Mouse (Mus musculus) midbrain, embryonic 13.5 days (tissue): ENCODE measurements at regions not wholly inside any gene's neighbourhood (a gene's known extent, or its start where the extent isn't known, plus 50 kb on each side); places are given as distances from the start of the nearest gene placed in this dataset.

Source experiments
- ATAC-seq: fragments of 200-750 bp; cut with Nextera tagmentation; 2 replicates; pipeline ENCODE4 v1.8.0; 2017; ENCODE audit warnings: mild to moderate bottlenecking, moderate TSS enrichment, moderate library complexity
- H3K27ac ChIP-seq: fragments of 300-500 bp; sonication (generic); 2 replicates; pipeline ENCODE4 v1.5.1; 2015; ENCODE audit warnings: inconsistent platforms, mild to moderate bottlenecking, moderate library complexity
- H3K27me3 ChIP-seq: fragments of 300-500 bp; sonication (generic); 2 replicates; pipeline ENCODE4 v1.6.1; 2015; ENCODE audit warnings: mild to moderate bottlenecking, inconsistent platforms
- H3K36me3 ChIP-seq: fragments of 300-500 bp; sonication (generic); 2 replicates; pipeline ENCODE4 v1.6.1; 2015; ENCODE audit warnings: mild to moderate bottlenecking, inconsistent platforms
- H3K4me1 ChIP-seq: fragments of 300-500 bp; sonication (generic); replicated peaks from 2 replicates; pipeline ENCODE4 v1.6.1; 2015; ENCODE audit warnings: inconsistent platforms
- H3K4me2 ChIP-seq: fragments of 300-500 bp; sonication (generic); replicated peaks from 2 replicates; pipeline ENCODE4 v1.6.1; 2015; ENCODE audit warnings: moderate library complexity, mild to moderate bottlenecking, inconsistent platforms
- H3K4me3 ChIP-seq: fragments of 300-500 bp; sonication (generic); replicated peaks from 2 replicates; pipeline ENCODE4 v1.5.1; 2015; ENCODE audit warnings: mild to moderate bottlenecking, inconsistent platforms
- H3K9ac ChIP-seq: fragments of 300-500 bp; sonication (generic); replicated peaks from 2 replicates; pipeline ENCODE4 v1.6.1; 2015; ENCODE audit warnings: mild to moderate bottlenecking, inconsistent platforms
- H3K9me3 ChIP-seq: fragments of 300-500 bp; sonication (generic); 2 replicates; pipeline ENCODE4 v1.6.1; 2016; ENCODE audit warnings: mild to moderate bottlenecking, inconsistent platforms
- WGBS: fragments of 180-500 bp; shearing (Covaris S2); methylation state at CpG from one replicate; pipeline ENCODE4 v1.1.7; 2015; 5-methylcytosine and 5-hydroxymethylcytosine counted together

DNA sequence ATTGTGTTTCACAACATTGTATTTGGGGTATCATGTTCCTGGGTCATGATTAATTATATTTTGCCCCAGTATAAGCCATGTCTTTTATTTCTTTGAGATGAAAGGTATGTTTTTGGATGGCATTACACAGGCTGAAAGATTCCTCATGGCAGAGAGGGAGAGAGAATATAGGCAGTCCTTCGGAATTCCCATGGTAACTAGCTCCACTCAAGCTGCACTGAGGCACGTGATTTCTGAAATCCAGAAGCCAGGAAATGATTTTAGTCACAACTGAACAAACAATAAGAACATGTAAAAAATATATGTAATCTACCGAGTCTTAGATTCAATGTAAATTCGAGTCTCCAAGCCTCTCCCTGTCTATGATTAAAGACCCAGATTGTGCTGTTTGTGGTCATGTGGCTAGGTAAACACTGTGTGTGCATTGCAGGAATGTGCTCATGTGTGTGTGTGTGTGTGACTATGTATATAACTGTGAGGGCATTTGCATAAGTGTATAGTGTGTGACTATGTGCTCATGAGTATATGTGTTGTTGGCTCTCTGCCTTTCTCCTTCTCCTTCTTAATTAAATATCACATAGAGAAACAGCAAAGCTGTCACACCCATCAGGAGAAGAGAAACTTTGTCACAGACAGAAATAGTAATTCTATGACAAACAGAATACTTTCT is 169.8 kb downstream of the Diras2 start:
- no peak overlapping the region for H3K27ac ChIP-seq
- ATAC-seq: no peak
- no peaks in the 10 kb centered on the region for H3K9me3 ChIP-seq
- no peaks in the 10 kb centered on the region for H3K27me3 ChIP-seq
- no peaks in the 10 kb centered on the region for H3K4me1 ChIP-seq
- no peak overlapping the region for H3K4me2 ChIP-seq
- 76% methylated on average over 4 of the region's 4 CpGs for WGBS
- H3K36me3 ChIP-seq: no peaks in the 10 kb centered on the region
- no peak overlapping the region for H3K9ac ChIP-seq
- no peak overlapping the region for H3K4me3 ChIP-seq

DNA sequence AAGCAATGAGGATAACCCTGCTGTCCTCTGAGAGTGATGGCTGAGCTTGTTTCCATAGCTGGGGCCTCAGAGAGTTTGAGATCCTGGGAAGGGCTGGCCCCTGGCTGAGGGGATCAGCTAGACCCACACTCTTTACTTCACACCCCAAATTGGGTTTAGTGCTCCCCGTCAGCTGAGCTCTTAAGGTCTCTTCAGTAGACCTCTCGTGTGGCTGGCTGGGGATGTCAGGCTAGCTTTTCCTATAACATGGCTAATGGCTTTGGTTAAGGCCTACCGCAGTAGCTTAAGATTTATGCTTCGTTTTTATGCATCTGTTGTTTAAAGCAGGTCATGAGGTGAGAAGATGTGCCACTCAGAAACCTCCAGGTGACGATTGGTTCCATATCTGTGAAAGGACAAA is 168.8 kb downstream of the Diras2 start:
- ATAC-seq: no peak
- Histone ChIP-seq H3K9me3 (no peaks in the 10 kb centered on the region), H3K4me3 (no peak overlapping the region), H3K4me2 (no peak overlapping the region), H3K27ac (no peak overlapping the region), H3K27me3 (no peaks in the 10 kb centered on the region), H3K9ac (no peak overlapping the region), H3K4me1 (no peaks in the 10 kb centered on the region), H3K36me3 (no peaks in the 10 kb centered on the region)
- 91% methylated on average over 5 of the region's 5 CpGs for WGBS

DNA sequence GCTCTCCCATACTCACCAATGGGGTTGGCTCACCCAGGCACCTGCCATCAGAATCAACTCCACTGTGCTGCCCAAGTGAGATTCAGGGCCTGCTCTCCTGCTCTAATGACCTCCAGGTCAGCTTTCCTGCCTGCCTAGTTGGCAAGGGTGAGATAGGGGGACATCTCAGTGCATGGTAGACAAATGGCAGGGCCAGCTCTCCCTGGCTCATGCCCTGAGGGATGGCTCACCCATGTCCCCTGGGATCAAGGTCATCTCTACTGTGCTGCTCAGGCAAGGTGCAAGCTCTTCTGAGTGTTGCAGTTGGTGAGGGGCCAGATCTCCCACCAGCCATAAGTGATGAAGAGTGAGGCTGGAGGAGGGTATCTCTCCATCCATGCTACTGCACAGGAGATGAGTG is 161.2 kb downstream of the Diras2 start:
- H3K27ac ChIP-seq: no peak overlapping the region
- 0 out of 2 replicates have a peak, but pooled peaks cover 3% of the 10 kb centered on the region for H3K4me1 ChIP-seq
- H3K9me3 ChIP-seq: no peaks in the 10 kb centered on the region
- no peak for ATAC-seq
- no peak overlapping the region for H3K9ac ChIP-seq
- H3K36me3 ChIP-seq: no peaks in the 10 kb centered on the region
- H3K4me3 ChIP-seq: no peak overlapping the region
- H3K27me3 ChIP-seq: no peaks in the 10 kb centered on the region
- H3K4me2 ChIP-seq: no peak overlapping the region

DNA sequence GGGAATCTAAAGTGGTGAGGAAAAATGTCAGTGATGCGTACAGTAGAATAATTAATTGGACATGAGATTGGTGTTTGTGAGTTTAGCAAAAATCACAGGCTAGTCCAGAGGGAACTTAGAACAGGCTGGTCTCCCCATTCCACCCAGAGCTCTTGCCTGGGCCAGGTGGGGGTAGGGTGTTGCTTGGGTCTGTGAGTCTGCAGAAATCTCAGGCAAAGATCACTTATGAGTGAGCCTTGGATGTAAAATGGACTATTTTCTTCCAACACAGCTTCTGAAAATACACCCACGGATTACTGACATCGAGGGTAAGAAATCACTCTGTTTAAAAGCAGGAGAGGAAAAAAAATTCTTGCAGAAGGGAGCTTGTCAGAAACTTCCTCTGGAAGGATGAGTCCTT is 159.1 kb downstream of the Diras2 start:
- WGBS: 86% methylated on average over 3 of the region's 3 CpGs
- H3K36me3 ChIP-seq: no peaks in the 10 kb centered on the region
- H3K4me3 ChIP-seq: no peak overlapping the region
- H3K4me2 ChIP-seq: no peak overlapping the region
- no peak overlapping the region for H3K27ac ChIP-seq
- ATAC-seq: no peak
- H3K9me3 ChIP-seq: no peaks in the 10 kb centered on the region
- no peak overlapping the region for H3K9ac ChIP-seq
- H3K4me1 ChIP-seq: 0 out of 2 replicates have a peak, but pooled peaks cover 3% of the 10 kb centered on the region
- H3K27me3 ChIP-seq: no peaks in the 10 kb centered on the region

DNA sequence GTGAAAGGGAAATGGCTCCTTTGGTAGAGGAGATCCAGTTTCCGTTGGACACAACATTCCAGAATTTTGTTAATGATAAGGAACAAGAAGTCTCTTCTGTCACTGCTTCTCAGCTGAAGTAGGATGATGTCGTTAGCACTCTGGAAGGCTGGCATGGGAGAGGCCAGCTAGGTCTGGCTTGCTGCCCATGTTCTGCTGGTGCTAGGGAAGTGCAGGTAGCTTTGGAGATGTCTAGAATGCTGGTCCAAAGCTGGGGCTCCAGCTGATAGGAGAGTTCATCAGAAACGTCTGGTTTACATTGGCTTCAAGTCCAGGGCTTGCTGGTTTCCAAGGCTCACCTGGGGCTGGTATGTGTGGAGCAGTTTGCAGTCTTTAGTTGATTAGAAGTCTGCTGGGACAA is 156.3 kb downstream of the Diras2 start:
- Histone ChIP-seq H3K4me1 (0 out of 2 replicates have a peak, but pooled peaks cover 3% of the 10 kb centered on the region), H3K27me3 (no peaks in the 10 kb centered on the region), H3K27ac (no peak overlapping the region), H3K9ac (no peak overlapping the region), H3K9me3 (peaks cover 5% of the 10 kb centered on the region), H3K36me3 (no peaks in the 10 kb centered on the region), H3K4me2 (no peak overlapping the region), H3K4me3 (no peak overlapping the region)
- no peak for ATAC-seq
- 75% methylated on average over 3 of the region's 3 CpGs for WGBS

DNA sequence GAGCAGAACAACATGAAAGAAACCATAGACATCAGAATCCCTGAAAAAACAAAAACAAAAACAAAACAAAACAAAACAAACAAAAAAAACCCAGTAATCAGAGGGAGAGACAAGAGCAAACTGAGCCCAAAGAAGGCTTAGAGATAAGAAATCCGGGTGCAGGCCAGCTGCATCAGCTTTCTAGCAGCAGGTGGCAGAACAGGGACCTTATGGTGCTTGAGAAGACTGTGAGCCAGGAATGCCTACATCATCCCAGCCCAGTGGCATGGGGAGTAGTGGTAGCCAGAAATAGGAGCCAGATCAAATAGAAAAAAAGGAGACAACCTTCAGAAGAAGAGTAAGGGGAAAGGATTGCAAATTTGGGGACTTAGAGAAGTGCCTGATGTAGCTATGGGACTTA is 152.8 kb downstream of the Diras2 start:
- Histone ChIP-seq H3K27me3 (no peaks in the 10 kb centered on the region), H3K4me2 (no peak overlapping the region)
- no peak for ATAC-seq

DNA sequence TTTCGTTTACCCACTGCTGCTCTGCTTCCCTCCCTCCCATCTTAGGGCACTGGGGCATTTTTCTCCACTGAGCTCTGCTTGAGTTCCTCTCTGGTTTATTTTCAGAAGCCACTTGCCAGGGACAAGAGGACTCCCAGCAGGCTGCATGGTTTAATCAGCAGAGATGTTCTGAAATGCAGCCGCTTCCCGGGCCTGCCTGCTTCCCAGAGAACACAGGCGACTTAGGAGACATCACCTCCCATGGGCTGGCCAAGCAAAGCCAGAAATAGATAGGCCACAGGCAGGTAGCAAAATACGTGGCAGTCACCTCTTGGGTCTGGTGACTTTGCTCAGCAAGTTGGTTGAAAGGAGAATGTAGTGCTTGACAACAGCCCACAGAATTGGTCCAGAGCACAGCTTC is 141.8 kb downstream of the Diras2 start:
- Histone ChIP-seq H3K36me3 (no peaks in the 10 kb centered on the region), H3K9me3 (no peaks in the 10 kb centered on the region), H3K4me3 (no peak overlapping the region), H3K9ac (no peak overlapping the region), H3K27ac (no peak overlapping the region), H3K27me3 (no peaks in the 10 kb centered on the region), H3K4me2 (no peak overlapping the region), H3K4me1 (no peaks in the 10 kb centered on the region)
- WGBS: 91% methylated on average over 5 of the region's 5 CpGs
- no peak for ATAC-seq

More for the DNA sequence above, 152.8 kb downstream of the Diras2 start:
- no peaks in the 10 kb centered on the region for H3K4me1 ChIP-seq
- peaks cover 14% of the 10 kb centered on the region for H3K9me3 ChIP-seq
- WGBS: 69% methylated on average over 1 of the region's 1 CpGs
- H3K9ac ChIP-seq: no peak overlapping the region
- no peak overlapping the region for H3K4me3 ChIP-seq
- no peaks in the 10 kb centered on the region for H3K36me3 ChIP-seq
- no peak overlapping the region for H3K27ac ChIP-seq

DNA sequence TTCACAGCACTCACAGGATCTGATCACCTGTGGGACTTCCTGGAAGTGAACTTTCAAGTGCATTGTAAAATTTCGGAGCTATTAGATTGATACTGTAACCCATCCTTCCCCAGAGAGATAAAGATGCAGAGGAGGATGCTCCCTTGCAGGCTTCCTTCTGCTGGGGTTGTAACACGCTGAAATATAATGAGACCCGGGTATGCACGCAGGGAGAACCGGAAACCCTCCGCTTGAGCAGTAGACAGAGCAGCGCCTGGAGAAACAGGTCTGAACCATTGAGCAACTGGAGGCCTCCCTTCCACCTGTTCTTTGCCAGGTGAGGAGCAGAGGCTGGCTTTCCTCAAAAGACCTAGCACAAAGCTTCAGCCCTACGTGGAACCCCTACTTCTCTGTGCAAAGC is 135.3 kb downstream of the Diras2 start:
- H3K27me3 ChIP-seq: no peaks in the 10 kb centered on the region
- H3K9ac ChIP-seq: no peak overlapping the region
- no peak overlapping the region for H3K27ac ChIP-seq
- no peaks in the 10 kb centered on the region for H3K9me3 ChIP-seq
- ATAC-seq: no peak
- WGBS: 91% methylated on average over 8 of the region's 8 CpGs
- H3K36me3 ChIP-seq: no peaks in the 10 kb centered on the region
- H3K4me1 ChIP-seq: no peaks in the 10 kb centered on the region
- no peak overlapping the region for H3K4me3 ChIP-seq
- H3K4me2 ChIP-seq: no peak overlapping the region

DNA sequence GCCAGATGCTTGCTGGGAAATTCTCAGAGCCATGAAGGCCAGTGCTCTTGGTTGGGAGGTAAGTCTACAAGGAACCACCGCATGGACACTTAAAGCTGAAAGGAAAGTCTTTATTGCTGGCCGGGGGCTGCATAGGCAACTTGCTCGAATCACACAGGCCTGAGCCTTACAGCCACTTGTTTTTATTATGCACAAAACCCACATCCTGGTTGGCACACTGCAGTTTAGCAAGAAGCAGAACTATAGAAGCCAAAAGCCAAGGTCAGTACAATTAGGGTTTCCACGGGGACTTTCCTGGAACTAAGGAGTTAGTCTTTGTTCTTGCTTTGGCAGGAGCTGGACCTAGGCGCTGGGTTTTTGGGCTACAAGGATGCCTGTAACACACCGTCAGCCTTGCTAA is 132.7 kb downstream of the Diras2 start:
- no peak overlapping the region for H3K27ac ChIP-seq
- no peaks in the 10 kb centered on the region for H3K9me3 ChIP-seq
- H3K36me3 ChIP-seq: no peaks in the 10 kb centered on the region
- H3K4me2 ChIP-seq: no peak overlapping the region
- no peaks in the 10 kb centered on the region; the same call in 1 of the 2 replicates for H3K27me3 ChIP-seq
- 81% methylated on average over 6 of the region's 6 CpGs for WGBS
- H3K4me1 ChIP-seq: no peaks in the 10 kb centered on the region
- ATAC-seq: no peak
- no peak overlapping the region for H3K9ac ChIP-seq
- no peak overlapping the region for H3K4me3 ChIP-seq

DNA sequence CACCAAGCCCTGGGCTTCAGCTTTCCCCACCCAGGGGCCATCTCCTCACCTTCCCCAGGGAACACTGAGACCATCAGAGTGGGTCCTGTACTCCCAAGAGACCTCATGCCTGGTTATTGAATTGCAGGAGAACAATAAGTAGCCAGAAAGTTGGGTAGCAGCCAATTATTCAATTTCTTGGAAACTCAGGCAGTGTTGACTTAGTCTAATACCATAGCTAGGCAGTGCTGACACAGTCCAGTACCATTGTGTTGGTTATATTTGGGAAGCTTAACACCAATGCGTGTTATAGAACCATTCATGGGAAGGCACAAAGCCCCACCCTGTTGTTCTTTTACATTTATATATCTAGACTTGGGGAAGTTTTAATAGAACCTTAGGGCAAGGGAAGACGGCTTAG is 131.9 kb downstream of the Diras2 start:
- H3K9ac ChIP-seq: no peak overlapping the region
- no peak for ATAC-seq
- H3K4me1 ChIP-seq: no peaks in the 10 kb centered on the region
- 90% methylated on average over 2 of the region's 2 CpGs for WGBS
- H3K9me3 ChIP-seq: no peaks in the 10 kb centered on the region
- no peak overlapping the region for H3K4me2 ChIP-seq
- no peaks in the 10 kb centered on the region; the same call in 1 of the 2 replicates for H3K27me3 ChIP-seq
- H3K27ac ChIP-seq: no peak overlapping the region
- no peak overlapping the region for H3K4me3 ChIP-seq
- H3K36me3 ChIP-seq: no peaks in the 10 kb centered on the region

DNA sequence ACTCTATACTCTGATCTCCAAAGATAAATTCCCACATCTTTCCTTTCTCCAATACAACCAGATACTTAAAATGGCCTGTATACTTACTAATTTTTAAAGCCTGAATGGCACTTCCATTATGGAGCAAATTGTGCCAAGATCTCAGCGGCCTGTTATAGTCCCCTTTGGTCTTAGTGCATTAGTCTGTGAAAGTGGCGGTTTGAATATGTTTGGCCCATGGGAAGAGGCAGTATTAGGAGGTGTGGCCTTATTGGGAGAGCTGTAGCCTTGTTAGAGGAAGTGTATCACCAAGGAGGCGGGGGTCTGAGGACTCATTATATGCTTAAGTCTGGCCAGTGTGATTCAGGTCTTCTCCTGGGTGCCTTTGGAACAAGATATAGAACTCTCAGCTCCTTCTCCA is 127.3 kb downstream of the Diras2 start:
- Histone ChIP-seq H3K27me3 (no peaks in the 10 kb centered on the region; the same call in 1 of the 2 replicates), H3K4me2 (no peak overlapping the region), H3K9ac (no peak overlapping the region), H3K4me3 (no peak overlapping the region), H3K9me3 (no peaks in the 10 kb centered on the region), H3K36me3 (no peaks in the 10 kb centered on the region), H3K27ac (no peak overlapping the region), H3K4me1 (no peaks in the 10 kb centered on the region)
- 68% methylated on average over 3 of the region's 3 CpGs for WGBS
- no peak for ATAC-seq

DNA sequence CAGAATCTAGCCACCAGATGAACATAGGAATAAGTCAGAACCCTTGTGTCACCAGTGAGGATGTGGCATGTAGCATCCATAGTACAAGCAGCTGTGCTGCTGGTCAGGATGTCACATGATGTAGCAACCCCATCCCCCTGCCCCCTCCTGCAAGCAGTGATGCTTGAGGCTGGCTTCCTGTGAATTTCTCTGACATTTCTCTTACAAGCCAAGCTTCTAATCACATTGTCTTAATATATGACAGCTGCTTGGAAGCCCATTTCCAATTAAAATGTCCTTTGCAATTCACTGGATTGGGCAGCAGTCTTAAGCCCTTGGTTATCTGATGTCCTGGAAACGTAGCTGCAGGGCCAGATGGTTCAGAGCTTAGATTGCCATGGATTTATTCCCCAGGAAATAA is 114.8 kb downstream of the Diras2 start:
- no peak for ATAC-seq
- WGBS: 35% methylated on average over 1 of the region's 1 CpGs
- peaks cover 5% of the 10 kb centered on the region for H3K9me3 ChIP-seq

DNA sequence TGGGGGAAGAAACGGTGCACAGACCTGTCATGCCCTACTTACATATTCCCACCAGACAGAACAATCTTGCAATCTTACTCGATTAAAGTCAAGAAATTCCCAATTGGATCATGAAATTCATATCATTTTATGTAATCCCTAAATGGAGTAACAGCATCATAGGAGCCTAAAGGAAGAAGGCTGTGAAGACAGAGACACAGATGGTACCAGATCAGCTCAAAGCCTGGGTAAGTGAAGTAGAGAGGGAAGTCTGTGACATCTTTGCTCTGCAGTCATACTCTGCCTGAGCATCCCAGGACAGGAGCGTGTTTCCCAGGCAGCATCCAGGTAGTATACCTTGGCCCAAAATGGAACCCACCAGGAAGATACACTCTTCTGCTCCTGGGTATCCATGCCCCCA is 108.6 kb downstream of the Diras2 start:
- Histone ChIP-seq H3K27me3 (no peaks in the 10 kb centered on the region), H3K4me2 (no peak overlapping the region), H3K4me3 (no peak overlapping the region), H3K4me1 (no peaks in the 10 kb centered on the region), H3K9ac (no peak overlapping the region), H3K9me3 (no peaks in the 10 kb centered on the region), H3K36me3 (no peaks in the 10 kb centered on the region), H3K27ac (no peak overlapping the region)
- no peak for ATAC-seq
- WGBS: 84% methylated on average over 3 of the region's 3 CpGs

More for the DNA sequence above, 114.8 kb downstream of the Diras2 start:
- H3K27ac ChIP-seq: no peak overlapping the region
- H3K4me2 ChIP-seq: no peak overlapping the region
- no peak overlapping the region for H3K4me3 ChIP-seq
- H3K27me3 ChIP-seq: no peaks in the 10 kb centered on the region
- H3K36me3 ChIP-seq: no peaks in the 10 kb centered on the region
- H3K4me1 ChIP-seq: no peaks in the 10 kb centered on the region
- no peak overlapping the region for H3K9ac ChIP-seq
